Mouse (Mus musculus) left cerebral cortex, postnatal 36 days (tissue): ENCODE measurements around the gene Thbs4. TPM values are rescaled to one million over a fixed set of nuclear protein-coding genes. Genes with fewer than 3 reads are reported as not detected.

Source experiments
- DNase-seq, 2 experiments: peaks; one replicate each; pipeline ENCODE4 v3.0.0; 2021 to 2022; ENCODE audit warnings: low spot score in 2 of 2, mixed read lengths in 1 of 2
- intact Hi-C: fragments of 180-260 bp; cut with DNase I; formaldehyde crosslinking; loops from one replicate; pipeline ENCODE4 v1.15.1; 2025
- total RNA-seq, 2 experiments: library from RNA; stranded (reverse); gene quantifications; 2 replicates each; pipeline ENCODE4 v1.2.3; 2021

Thbs4 gene
- total RNA-seq, 2 experiments from 2014 or later: 6.3 to 12.0 TPM

GRCm38 (mm10) chr13:92765454-92766242, 29.0 kb downstream of the Thbs4 start:
- no peak for DNase-seq
- intact Hi-C loops: no loop called here

DNA sequence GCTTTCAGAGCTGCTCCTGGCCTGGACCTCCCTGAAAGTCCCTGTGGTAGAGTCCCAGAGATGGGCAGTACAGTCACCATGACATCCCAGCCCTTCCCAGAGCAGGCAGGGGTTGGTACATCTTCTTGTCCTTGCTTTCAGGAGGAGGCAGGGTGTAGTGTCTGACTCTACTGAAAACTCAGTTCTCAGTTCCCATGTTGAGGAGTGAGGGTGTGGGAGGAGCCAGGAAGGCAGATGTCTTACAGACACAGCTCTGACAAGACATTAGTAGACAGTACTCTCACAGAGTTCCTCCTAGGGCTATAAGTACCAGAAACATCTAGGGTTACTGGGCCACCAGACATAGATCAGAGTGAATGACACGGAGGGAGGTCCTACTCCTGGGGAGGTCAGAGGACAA, 32.3 kb downstream of the Thbs4 start:
- intact Hi-C loops: no loop called here
- no peak for DNase-seq

- intact Hi-C loops: no loop called here
- DNase-seq: peak; percentile 49 to 63
Observed at GRCm38 (mm10) chr13:92760519-92760918, 34.1 kb downstream of the Thbs4 start.

GRCm38 (mm10) chr13:92759096-92759495, 35.5 kb downstream of the Thbs4 start:
- no peak for DNase-seq
- intact Hi-C loops: loop anchor here (10.0 kb wide), 1 partner anchor 86 kb away; the partner anchor contains the start of gene Mtx3

DNA sequence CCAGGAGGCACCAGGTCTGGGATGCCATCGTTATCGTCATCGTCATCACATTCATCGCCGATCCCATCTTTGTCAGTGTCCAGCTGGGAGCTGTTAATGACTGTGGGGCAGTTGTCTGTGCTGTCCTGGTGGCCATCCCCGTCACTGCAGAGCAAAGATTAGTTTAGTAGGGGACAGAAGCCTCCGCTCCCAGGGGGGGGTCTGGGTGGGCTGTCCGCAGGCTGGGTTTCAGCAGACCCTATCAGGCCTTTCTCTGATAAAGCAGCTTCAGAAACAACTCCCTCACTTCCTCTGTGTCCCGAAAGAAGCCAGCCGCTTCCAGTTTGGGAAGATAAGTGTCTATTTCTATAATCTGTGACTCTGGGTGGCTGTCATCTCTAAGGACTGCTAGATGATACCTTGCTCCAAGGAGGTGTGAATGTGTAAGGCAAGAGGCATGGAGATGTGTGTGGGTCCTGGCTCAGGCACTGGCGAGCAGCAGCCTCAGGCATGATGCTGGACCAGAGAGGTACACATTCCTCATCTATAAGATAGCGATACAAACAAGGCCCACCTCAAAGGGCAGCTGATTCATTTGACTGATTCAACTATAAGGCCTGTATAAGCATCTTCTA, 36.5 kb downstream of the Thbs4 start:
- no peak for DNase-seq
- intact Hi-C loops: loop anchor here (10.0 kb wide), 1 partner anchor 87 kb away; the partner anchor contains the start of gene Mtx3

DNA sequence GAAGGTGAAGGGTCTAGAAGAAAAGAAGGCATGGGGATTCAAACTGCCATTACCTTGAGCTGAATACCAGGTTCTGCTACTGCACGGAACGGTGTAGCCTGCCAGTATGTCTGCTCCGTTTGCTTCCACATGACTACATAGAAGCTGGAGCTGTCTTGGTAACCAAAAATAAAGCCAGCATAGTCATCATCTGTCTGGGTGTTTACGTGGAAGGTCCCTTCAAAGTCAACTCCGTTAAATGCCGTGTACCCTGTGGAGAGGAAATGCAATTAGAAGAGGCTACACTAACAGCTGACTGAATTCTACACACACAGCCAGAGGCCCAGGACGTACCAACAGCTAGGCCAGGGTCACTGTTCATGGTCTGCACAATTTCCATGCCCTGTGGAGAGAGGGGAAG, 39.6 kb downstream of the Thbs4 start:
- DNase-seq: no peak
- intact Hi-C loops: loop anchor here (10.0 kb wide), 1 partner anchor 90 kb away; the partner anchor contains the start of gene Mtx3

DNA sequence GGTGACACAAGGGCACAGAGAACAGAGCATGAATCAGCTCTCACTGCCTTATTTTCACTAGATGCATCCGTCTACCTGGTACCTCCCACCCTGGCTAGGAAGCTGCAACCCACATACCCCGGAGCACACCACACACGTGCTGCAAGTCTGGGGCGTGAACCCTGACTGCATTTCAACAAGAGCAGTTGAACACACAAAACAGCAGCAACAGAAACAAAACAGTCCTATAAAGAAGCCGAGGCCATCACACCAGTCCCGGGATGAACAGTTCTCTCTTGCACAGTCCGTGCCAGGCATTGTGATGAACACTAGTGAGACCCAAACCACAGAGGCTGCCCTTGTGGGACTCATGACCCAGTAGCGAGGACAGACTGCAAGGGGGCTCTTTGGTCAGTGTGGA, 40.9 kb downstream of the Thbs4 start:
- no peak for DNase-seq
- intact Hi-C loops: loop anchor here (2.0 to 10.0 kb wide), 6 partner anchors 91 to 554 kb away; partner anchors contain the start of genes Cmya5, Mtx3 and Tent2

GRCm38 (mm10) chr13:92751726-92752565, 42.7 kb downstream of the Thbs4 start:
- intact Hi-C loops: loop anchor here (2.0 to 10.0 kb wide), 9 partner anchors 93 to 967 kb away; partner anchors contain the start of genes Cmya5, Mtx3 and Tent2
- peak; percentile 92 for DNase-seq

DNA sequence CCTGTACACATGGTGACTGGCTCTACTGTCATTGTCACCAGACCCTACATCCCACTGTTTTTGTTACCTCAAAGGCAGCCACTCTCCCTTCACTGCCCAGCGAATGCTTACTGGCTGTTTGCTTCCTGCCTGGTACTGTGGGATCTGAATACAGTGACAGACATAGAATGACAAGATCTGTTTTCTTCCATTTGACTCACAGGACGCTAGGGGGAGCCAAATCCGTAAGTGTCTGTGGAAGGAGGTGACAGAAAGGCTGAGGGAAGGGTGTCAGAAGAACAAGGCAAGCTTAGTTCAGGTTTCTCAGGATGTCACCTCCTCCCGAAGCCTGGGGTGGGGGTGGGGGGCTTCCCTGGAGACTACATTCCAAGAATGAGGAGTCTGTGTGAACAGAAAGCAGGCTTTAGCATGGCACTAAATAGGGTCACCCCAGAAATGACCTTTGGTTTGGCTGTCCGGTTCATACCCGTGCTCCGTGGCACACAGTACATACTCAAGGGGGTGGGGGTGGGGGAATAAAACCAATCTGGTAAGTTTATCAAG, 43.6 kb downstream of the Thbs4 start:
- DNase-seq: peak; percentile 62 to 71
- intact Hi-C loops: loop anchor here (2.0 to 10.0 kb wide), 8 partner anchors 94 to 968 kb away; partner anchors contain the start of genes Cmya5, Mtx3 and Tent2

GRCm38 (mm10) chr13:92743337-92743736, 51.3 kb downstream of the Thbs4 start:
- no peak for DNase-seq
- intact Hi-C loops: loop anchor here (5.0 kb wide), 1 partner anchor 386 kb away; the partner anchor contains the start of gene Msh3

- intact Hi-C loops: loop anchor here (5.0 kb wide), 1 partner anchor 386 kb away; the partner anchor contains the start of gene Msh3
- DNase-seq: no peak
Observed at GRCm38 (mm10) chr13:92742886-92743285, 51.7 kb downstream of the Thbs4 start.

GRCm38 (mm10) chr13:92740671-92741270, 53.8 kb downstream of the Thbs4 start:
- intact Hi-C loops: loop anchor here (1.0 to 5.0 kb wide), 2 partner anchors 160 to 383 kb away; partner anchors contain the start of gene Msh3
- DNase-seq: no peak

DNA sequence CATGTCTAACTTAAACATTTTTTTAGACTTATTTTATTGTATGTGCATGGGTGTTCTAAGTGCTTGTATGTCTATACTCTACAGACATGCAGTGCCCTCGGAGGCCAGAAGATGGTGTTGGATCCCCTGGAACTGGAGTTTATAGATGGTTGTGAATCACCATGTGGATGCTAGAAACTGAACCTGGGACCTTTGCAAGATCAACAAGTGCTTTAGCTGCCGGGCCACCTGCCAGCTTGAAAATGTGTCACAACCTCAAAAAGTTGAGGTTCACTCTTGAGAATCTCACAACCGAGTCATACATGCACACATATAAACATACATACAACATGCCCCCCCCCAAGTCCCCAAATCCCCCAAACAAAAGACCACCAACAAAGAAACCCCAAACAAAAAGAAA, 54.8 kb downstream of the Thbs4 start:
- intact Hi-C loops: loop anchor here (5.0 kb wide), 1 partner anchor 383 kb away; the partner anchor contains the start of gene Msh3
- DNase-seq: no peak

DNA sequence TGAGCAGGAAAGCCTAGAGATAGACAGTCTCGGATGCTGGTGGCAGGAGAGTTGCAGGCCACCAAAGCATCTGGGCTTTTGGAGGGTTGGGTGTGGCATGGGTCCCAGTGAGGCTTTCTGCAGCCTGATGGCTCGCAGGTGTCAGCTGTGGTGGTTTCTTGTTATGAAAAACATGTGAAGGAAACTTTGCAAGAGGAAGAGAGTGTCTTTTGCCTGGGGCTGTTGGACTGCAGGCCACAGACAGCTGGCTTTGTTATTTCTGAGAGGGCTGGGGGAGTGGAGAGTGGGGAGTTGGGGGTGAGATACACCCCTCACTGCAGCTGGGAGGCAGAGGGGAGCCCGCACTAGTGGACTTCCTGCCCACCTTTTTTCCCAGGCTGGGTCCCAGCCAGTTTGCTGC, 55.8 kb downstream of the Thbs4 start:
- intact Hi-C loops: no loop called here
- DNase-seq: no peak

DNA sequence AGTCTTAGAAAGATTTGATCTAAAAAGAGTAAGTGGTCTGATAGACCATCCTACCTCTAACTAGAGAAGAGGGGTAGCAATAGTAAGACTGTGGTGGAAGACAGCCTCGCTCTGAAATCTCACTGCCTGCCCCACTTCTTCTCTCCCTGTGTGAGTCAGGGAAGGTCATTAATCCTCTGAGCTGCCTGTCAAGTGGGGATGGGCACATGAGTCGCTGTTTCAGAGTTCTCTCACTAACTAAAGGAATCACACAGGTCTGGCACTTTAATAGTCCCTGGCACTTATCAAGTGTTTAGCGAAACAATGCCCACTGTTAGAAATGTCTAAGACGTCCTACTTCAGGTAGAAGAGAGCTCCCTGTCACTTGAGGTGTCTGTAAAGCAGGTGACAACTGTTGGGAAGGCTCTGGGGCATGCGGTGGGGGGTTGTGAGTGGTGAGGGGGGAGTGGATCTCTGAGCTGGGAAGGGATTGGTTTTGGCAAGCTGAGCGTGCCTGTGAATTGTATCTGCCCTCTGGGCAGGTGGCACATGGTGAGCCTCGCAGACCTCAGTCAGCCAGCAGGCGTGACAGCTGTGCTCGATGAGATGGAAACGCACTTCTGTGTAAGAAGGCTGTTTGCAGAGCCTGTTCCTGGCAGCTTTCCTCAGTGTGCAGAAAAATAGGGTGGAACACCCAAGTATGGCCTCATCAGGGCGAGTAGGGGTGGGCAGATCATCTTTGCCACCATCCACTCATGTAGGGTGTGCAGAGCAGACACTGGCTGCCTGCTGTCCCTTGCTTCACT, 57.9 kb downstream of the Thbs4 start:
- DNase-seq: no peak
- intact Hi-C loops: no loop called here

DNA sequence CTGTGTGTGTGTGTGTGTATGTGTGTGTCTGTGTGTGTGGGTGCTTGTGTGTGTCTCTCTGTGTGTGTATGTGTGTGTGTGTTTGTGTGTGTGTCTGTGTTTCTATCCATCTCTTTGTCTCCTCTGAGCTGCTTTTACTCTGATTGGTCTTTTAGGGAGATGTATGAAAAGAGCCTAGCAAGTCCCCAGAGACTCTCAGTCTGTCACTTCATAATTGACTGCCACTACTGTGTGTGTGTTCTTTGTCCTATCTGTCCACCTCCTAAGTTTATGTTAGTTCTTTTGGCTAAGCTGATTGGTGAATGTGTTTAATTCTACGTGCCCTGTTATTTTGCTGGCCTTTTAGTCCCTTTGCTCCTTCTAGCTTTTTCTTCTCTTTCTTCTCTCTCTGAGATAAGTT, 58.9 kb downstream of the Thbs4 start:
- DNase-seq: no peak
- intact Hi-C loops: no loop called here

GRCm38 (mm10) chr13:92733741-92734140, 60.9 kb downstream of the Thbs4 start:
- intact Hi-C loops: no loop called here
- no peak for DNase-seq

- intact Hi-C loops: no loop called here
- DNase-seq: no peak
Observed at GRCm38 (mm10) chr13:92733252-92733651, 61.4 kb downstream of the Thbs4 start.
